Mouse (Mus musculus) heart, embryonic 13.5 days (tissue): ENCODE data around the gene Zfp973. TPM values are rescaled to one million over a fixed set of nuclear protein-coding genes. Genes with fewer than 3 reads are reported as not detected.
A peak's percentile ranks its signal among the peaks of the same experiment; 100 is the strongest.
"Not testable (repeated sequence)": the region's sequence is repeated elsewhere in the genome, so short reads cannot be mapped to it uniquely, and the experiment has no call there.

ENCODE experiments used
- ATAC-seq: fragments of 200-750 bp; cut with Nextera tagmentation; 2 replicates; pipeline ENCODE4 v1.8.0; 2017; ENCODE audit warnings: moderate TSS enrichment; ENCODE audit not compliant: insufficient number of reproducible peaks, low FRiP score, low TSS enrichment; ENCODE audit errors: extremely low read depth
- H3K27ac ChIP-seq: fragments of 300-500 bp; sonication (generic); replicated peaks from 2 replicates; pipeline ENCODE4 v1.5.1; 2015; ENCODE audit warnings: moderate library complexity, mild to moderate bottlenecking, inconsistent platforms
- H3K27me3 ChIP-seq: fragments of 300-500 bp; sonication (generic); replicated peaks from 2 replicates; pipeline ENCODE4 v1.6.1; 2015; ENCODE audit warnings: mild to moderate bottlenecking, inconsistent platforms
- H3K36me3 ChIP-seq: fragments of 300-500 bp; sonication (generic); 2 replicates; pipeline ENCODE4 v1.6.1; 2015; ENCODE audit warnings: mild to moderate bottlenecking, inconsistent platforms
- H3K4me1 ChIP-seq: fragments of 300-500 bp; sonication (generic); 2 replicates; pipeline ENCODE4 v1.6.1; 2015; ENCODE audit warnings: inconsistent platforms
- H3K4me2 ChIP-seq: fragments of 300-500 bp; sonication (generic); 2 replicates; pipeline ENCODE4 v1.6.1; 2015; ENCODE audit warnings: inconsistent platforms, mild to moderate bottlenecking, moderate library complexity
- H3K4me3 ChIP-seq: fragments of 300-500 bp; sonication (generic); 2 replicates; pipeline ENCODE4 v1.5.1; 2015; ENCODE audit warnings: moderate library complexity, mild to moderate bottlenecking, inconsistent platforms
- H3K9ac ChIP-seq: fragments of 300-500 bp; sonication (generic); 2 replicates; pipeline ENCODE4 v1.6.1; 2015; ENCODE audit warnings: inconsistent platforms, mild to moderate bottlenecking, moderate library complexity
- H3K9me3 ChIP-seq: fragments of 300-500 bp; sonication (generic); 2 replicates; pipeline ENCODE4 v1.6.1; 2016; ENCODE audit warnings: inconsistent platforms
- WGBS: fragments of 180-500 bp; shearing (Covaris S2); methylation state at CpG from one replicate; pipeline ENCODE4 v1.1.7; 2015; ENCODE audit warnings: mixed read lengths; 5-methylcytosine and 5-hydroxymethylcytosine counted together
- polyA plus RNA-seq: library from polyadenylated mRNA; unstranded; fragments of >200 nt; fragmentation: Nextera tagmentation; extraction: Ambion mirVana; gene quantifications from 2 replicates; pipeline ENCODE4 v1.2.1, GENCODE M21; 2015

Zfp973 gene
- polyA plus RNA-seq: 10.2 and 17.3 TPM in 2 replicates

DNA sequence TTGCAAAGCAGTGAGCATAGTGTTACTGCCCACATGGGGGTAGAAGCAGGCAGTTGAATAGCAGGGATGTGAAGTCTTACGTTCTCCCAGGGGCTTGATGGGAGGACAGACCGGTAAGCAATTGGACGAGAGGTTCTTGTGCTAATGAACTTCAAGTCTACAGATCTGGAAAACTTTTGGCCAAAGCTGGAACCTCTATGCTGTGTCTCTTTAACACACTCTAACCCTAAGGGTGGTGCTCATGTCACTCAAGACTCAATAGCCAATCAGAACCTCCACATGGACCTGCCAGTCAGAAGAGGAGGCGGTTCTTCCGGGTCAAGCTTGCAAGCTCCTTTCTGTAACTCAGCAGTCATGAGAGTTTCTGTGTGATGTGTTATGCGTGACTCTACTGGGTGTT is at the start of gene Zfp973:
Gene Zfp973 (plus strand): TSS at position 301 of the 400 bp plus-strand sequence.
- not testable (repeated sequence) for ATAC-seq, H3K4me2 ChIP-seq, H3K36me3 ChIP-seq, H3K27me3 ChIP-seq, H3K4me1 ChIP-seq, H3K9ac ChIP-seq, H3K9me3 ChIP-seq, H3K4me3 ChIP-seq, H3K27ac ChIP-seq
- no CpG with 5 or more reads among the region's 6 CpGs for WGBS

DNA sequence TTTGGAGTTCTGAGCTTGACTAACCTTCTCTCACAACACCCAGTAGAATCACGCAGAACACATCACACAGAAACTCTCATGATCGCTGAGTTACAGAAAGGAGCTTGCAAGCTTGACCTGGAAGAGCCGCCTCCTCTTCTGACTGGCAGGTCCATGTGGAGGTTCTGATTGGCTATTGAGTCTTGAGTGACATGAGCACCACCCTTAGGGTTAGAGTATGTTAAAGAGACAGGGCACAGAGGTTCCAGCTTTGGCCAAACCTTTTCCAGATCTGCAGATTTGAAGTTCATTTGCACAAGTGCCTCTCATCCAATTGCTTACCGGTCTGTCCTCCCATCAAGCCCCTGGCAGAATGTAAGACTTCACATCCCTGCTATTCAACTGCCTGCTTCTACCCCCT is 34.1 kb upstream of the Zfp973 start, which contains the start of gene Gm14308:
Gene Gm14308 (minus strand): TSS at position 101 of the 400 bp plus-strand sequence.
- ATAC-seq: not testable (repeated sequence)

GRCm38 (mm10) chr2:176708051-176708450 is 37.7 kb downstream of the Zfp973 start, which contains the start of gene Gm14305:
Gene Gm14305, plus strand, starts transcription at chr2:176708328.
- peak within 1 kb of the TSS; percentile 58 for H3K4me3 ChIP-seq
- WGBS: 8% methylated on average over 2 of the region's 6 CpGs
- H3K4me2 ChIP-seq: peak within 1 kb of the TSS; percentile 59
- H3K27ac ChIP-seq: peak within 1 kb of the TSS; percentile 50; the same call in 1 of the 2 replicates
- H3K27me3 ChIP-seq, H3K9me3 ChIP-seq, H3K4me1 ChIP-seq, H3K36me3 ChIP-seq, ATAC-seq: not testable (repeated sequence)
- H3K9ac ChIP-seq: peak within 1 kb of the TSS; percentile 77

More for the DNA sequence above, 34.1 kb upstream of the Zfp973 start, which contains the start of gene Gm14308:
- H3K27ac ChIP-seq, H3K36me3 ChIP-seq, H3K4me2 ChIP-seq, H3K27me3 ChIP-seq, H3K4me3 ChIP-seq, H3K4me1 ChIP-seq, H3K9ac ChIP-seq, H3K9me3 ChIP-seq: not testable (repeated sequence)
- no CpG with 5 or more reads among the region's 4 CpGs for WGBS

Other genes with a start within 250 kb of the Zfp973 start
- 13.1 and 14.6 TPM in 2 replicates for gene Gm14435, start 246.9 kb upstream of the Zfp973 start, polyA plus RNA-seq
- gene Gm14434, start 183.7 kb upstream of the Zfp973 start, polyA plus RNA-seq: 2.2 TPM in 1 of 2 replicates, not detected in the other
- not detected in 2 replicates for gene Zfp967, start 149.5 kb upstream of the Zfp973 start, polyA plus RNA-seq
- gene Gm14308, start 34.2 kb upstream of the Zfp973 start, polyA plus RNA-seq: 15.5 and 24.0 TPM in 2 replicates
- gene Gm14305, start 37.8 kb downstream of the Zfp973 start, polyA plus RNA-seq: 25.7 and 25.8 TPM in 2 replicates
- gene Gm14295, start 128.1 kb downstream of the Zfp973 start, polyA plus RNA-seq: 15.1 and 17.1 TPM in 2 replicates
- not detected in 2 replicates for gene Gm14408, start 160.6 kb downstream of the Zfp973 start, polyA plus RNA-seq